Mouse (Mus musculus): ENCODE measurements around the gene Ice2. TPM values are rescaled to one million over a fixed set of nuclear protein-coding genes. Genes with fewer than 3 reads are reported as not detected.

Gene Ice2
- polyA plus RNA-seq, 1 experiment from 2014 or later: 5.1 TPM

DNA sequence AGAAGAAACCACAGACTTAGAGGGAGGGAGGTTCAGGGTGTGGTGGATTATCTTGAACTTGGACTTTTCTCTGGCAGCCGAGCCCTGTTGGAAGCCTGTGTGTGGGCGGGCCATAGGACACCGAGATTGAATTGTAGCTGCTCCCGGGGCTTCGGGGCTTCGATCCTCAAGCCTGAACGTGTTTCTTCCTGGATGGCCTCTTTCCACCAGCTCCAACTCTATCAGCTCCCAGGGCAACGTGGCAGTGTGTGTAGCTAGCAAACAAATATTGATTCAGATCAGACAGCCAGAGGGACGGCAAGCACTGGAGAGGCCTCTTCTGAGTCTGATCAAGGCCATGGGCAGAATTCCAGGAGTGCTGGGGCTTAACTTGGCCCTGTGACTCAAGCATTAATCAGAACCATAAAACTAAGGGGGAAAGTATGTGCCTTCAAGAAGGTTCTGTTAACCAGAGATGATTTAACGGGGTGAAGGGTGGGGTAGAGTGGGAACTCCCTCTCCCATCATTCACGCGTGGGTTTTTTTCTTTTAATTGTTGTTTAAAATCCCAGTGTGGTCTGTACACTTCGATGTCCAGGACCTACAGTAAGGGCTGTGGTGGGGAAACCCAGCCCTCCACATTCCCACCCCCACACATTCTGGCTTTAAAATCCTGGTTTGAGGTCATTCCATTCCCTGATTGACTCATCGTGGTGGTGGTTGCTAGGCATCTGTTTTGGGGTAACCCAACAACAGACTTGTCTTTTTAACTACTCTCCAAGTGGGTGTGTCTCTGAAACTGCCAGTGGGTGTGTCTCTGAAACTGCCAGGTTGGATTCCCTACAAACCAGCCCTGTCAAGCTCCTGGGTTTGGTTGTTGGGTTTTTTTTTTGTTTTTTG, 60.3 kb downstream of the Ice2 start:
- no peaks in the 10 kb centered on the region; the same call in 1 of the 2 replicates for H3K36me3 ChIP-seq (replicated peaks; ENCODE audit: insufficient read depth, low read length)
- no peaks in the 10 kb centered on the region for H3K9me3 ChIP-seq (ENCODE audit: low read length)
- peak overlapping the region; percentile 81 for H3K27ac ChIP-seq (ENCODE audit: low read depth)
- no peak overlapping the region for H3K4me3 ChIP-seq (ENCODE audit: low read depth, low read length)
- H3K4me1 ChIP-seq (ENCODE audit: insufficient read depth): peaks cover 53% of the 10 kb centered on the region
- H3K27me3 ChIP-seq (ENCODE audit: insufficient read depth, low read length): no peaks in the 10 kb centered on the region
- peak; percentile 45 for ATAC-seq
- H3K9ac ChIP-seq (replicated peaks): no peak overlapping the region
- no peak for TF ChIP-seq CTCF (IDR thresholded peaks at IDR 0.05; ENCODE audit: low read depth)
- TF ChIP-seq EP300 (IDR thresholded peaks at IDR 0.05; ENCODE audit: low read depth): no peak
- WGBS (ENCODE audit: insufficient replicate concordance): 38% methylated on average over 14 of the region's 14 CpGs
- DNase-seq: peak; percentile 43
- H3K4me2 ChIP-seq (ENCODE audit: low read depth, low read length): peak overlapping the region; percentile 18; the same call in 1 of the 2 replicates

DNA sequence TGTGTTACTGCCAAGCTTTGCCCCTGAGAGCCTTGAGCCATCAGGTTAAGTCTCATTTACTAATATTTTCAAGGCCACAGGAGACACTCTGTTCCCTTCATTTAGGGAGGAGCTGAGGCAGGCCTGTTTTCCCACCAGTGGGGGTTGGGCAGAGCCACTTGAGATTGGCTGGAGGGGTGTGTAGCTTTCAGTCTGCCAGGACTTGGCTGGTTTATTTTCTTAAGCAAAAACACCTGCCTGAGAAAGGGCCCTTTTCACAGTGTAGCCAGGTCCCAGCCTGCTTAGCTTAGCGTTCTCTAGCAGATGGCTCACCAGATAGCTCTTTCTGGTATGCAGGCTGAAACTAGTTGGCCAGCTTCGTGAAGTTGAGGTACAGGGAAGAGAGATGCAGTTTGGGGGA, 61.3 kb downstream of the Ice2 start:
- Histone ChIP-seq H3K4me3 (ENCODE audit: low read depth, low read length) (no peak overlapping the region), H3K27ac (ENCODE audit: low read depth) (peak overlapping the region; percentile 81), H3K27me3 (ENCODE audit: insufficient read depth, low read length) (no peaks in the 10 kb centered on the region), H3K9ac (replicated peaks) (no peak overlapping the region), H3K4me1 (ENCODE audit: insufficient read depth) (peaks cover 49% of the 10 kb centered on the region), H3K9me3 (ENCODE audit: low read length) (no peaks in the 10 kb centered on the region), H3K4me2 (ENCODE audit: low read depth, low read length) (no peak overlapping the region), H3K36me3 (replicated peaks; ENCODE audit: insufficient read depth, low read length) (no peaks in the 10 kb centered on the region; the same call in 1 of the 2 replicates)
- TF ChIP-seq EP300 (IDR thresholded peaks at IDR 0.05; ENCODE audit: low read depth): no peak
- TF ChIP-seq CTCF (IDR thresholded peaks at IDR 0.05; ENCODE audit: low read depth): no peak
- 33% methylated on average over 2 of the region's 2 CpGs for WGBS (ENCODE audit: insufficient replicate concordance)
- DNase-seq (no peak), ATAC-seq (peak; percentile 6; the same call in 1 of the 2 replicates)

DNA sequence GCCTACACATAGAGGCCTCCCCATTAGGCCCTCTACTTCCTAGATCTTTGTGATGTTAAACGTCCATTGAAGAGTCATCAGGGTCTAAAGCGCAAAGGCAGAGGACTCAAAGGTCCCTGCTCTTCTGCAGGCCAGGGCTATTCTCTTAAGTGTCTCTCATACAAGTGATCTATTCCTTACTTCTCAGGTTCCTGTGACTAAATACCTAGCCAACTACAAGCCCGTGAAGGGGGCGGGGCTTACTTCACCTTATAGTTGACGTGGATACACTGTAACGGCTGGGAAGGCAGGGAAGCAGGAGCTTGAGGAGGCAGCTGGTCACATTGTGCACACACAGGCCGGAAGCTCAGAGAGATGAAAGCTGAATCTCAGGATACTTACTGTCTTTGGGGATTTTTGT, 62.2 kb downstream of the Ice2 start:
- Histone ChIP-seq H3K9me3 (ENCODE audit: low read length) (no peaks in the 10 kb centered on the region), H3K4me1 (ENCODE audit: insufficient read depth) (peaks cover 48% of the 10 kb centered on the region), H3K36me3 (replicated peaks; ENCODE audit: insufficient read depth, low read length) (no peaks in the 10 kb centered on the region; the same call in 1 of the 2 replicates), H3K4me2 (ENCODE audit: low read depth, low read length) (no peak overlapping the region), H3K9ac (replicated peaks) (no peak overlapping the region), H3K27me3 (ENCODE audit: insufficient read depth, low read length) (no peaks in the 10 kb centered on the region), H3K27ac (ENCODE audit: low read depth) (no peak overlapping the region), H3K4me3 (ENCODE audit: low read depth, low read length) (no peak overlapping the region)
- TF ChIP-seq EP300 (IDR thresholded peaks at IDR 0.05; ENCODE audit: low read depth): no peak
- DNase-seq (no peak), ATAC-seq (no peak)
- 76% methylated on average over 7 of the region's 7 CpGs for WGBS (ENCODE audit: insufficient replicate concordance)

DNA sequence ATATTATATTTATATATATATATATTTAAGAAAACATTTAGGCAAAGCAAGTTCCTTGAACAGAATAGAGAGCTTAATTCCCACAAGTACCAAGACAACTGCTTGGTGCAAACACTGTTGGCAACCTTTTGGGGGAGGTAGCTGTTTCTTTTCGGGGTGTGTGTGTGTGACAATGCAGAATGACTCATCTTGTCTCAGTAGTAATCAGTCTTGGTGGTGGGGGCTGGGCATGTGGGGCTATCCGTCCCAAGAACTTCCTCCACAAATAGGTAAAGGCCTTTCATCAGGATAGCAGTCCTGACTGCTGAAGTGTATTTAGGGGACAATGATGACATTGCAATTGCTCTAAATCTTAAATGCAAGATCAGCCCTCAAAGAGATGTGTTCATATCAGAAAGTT, 65.3 kb downstream of the Ice2 start:
- 54% methylated on average over 2 of the region's 2 CpGs for WGBS (ENCODE audit: insufficient replicate concordance)

DNA sequence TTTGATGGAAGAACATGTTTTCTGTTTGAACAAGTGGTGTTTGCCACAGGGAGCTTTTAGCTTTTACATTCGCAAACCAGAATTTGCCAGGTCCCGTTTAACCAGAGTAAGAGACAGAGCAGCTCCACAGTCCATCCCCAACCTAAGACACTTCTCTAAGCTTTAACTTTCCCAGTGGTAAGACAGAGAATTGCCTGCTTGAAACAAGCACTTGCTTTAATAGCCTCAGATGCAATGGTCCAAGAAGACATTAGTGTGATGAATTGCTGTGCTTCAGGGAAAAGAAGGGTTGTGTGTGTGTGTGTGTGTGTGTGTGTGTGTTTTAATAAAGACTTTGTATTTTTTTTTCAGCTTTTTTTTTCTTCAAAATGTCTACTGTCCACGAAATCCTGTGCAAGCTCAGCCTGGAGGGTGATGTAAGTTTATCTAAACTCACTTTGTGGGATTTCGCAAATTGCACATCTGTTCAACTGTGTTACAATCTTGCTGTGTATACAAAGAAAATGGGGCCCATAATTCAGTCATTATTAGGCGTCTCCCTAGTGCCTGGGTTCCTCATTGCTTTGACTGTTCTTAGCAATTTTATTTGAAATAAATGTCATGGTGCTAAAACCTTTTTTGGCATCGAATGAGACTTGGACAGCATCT, 66.5 kb downstream of the Ice2 start:
- peaks cover 20% of the 10 kb centered on the region for H3K36me3 ChIP-seq (replicated peaks; ENCODE audit: insufficient read depth, low read length)
- H3K4me2 ChIP-seq (ENCODE audit: low read depth, low read length): no peak overlapping the region
- no peak overlapping the region for H3K4me3 ChIP-seq (ENCODE audit: low read depth, low read length)
- no peak for DNase-seq
- no peak overlapping the region for H3K27ac ChIP-seq (ENCODE audit: low read depth)
- H3K9ac ChIP-seq (replicated peaks): no peak overlapping the region
- ATAC-seq: no peak
- TF ChIP-seq EP300 (IDR thresholded peaks at IDR 0.05; ENCODE audit: low read depth): no peak
- TF ChIP-seq CTCF (IDR thresholded peaks at IDR 0.05; ENCODE audit: low read depth): no peak
- peaks cover 18% of the 10 kb centered on the region for H3K4me1 ChIP-seq (ENCODE audit: insufficient read depth)
- 64% methylated on average over 6 of the region's 6 CpGs for WGBS (ENCODE audit: insufficient replicate concordance)
- H3K9me3 ChIP-seq (ENCODE audit: low read length): no peaks in the 10 kb centered on the region
- no peaks in the 10 kb centered on the region for H3K27me3 ChIP-seq (ENCODE audit: insufficient read depth, low read length)

More for the DNA sequence above, 65.3 kb downstream of the Ice2 start:
- Histone ChIP-seq H3K9ac (replicated peaks) (no peak overlapping the region), H3K27ac (ENCODE audit: low read depth) (no peak overlapping the region), H3K4me1 (ENCODE audit: insufficient read depth) (peaks cover 26% of the 10 kb centered on the region), H3K4me2 (ENCODE audit: low read depth, low read length) (no peak overlapping the region), H3K9me3 (ENCODE audit: low read length) (no peaks in the 10 kb centered on the region), H3K36me3 (replicated peaks; ENCODE audit: insufficient read depth, low read length) (peaks cover 15% of the 10 kb centered on the region), H3K27me3 (ENCODE audit: insufficient read depth, low read length) (no peaks in the 10 kb centered on the region), H3K4me3 (ENCODE audit: low read depth, low read length) (no peak overlapping the region)
- TF ChIP-seq CTCF (IDR thresholded peaks at IDR 0.05; ENCODE audit: low read depth) (no peak), EP300 (IDR thresholded peaks at IDR 0.05; ENCODE audit: low read depth) (no peak)
- ATAC-seq (no peak), DNase-seq (no peak)

DNA sequence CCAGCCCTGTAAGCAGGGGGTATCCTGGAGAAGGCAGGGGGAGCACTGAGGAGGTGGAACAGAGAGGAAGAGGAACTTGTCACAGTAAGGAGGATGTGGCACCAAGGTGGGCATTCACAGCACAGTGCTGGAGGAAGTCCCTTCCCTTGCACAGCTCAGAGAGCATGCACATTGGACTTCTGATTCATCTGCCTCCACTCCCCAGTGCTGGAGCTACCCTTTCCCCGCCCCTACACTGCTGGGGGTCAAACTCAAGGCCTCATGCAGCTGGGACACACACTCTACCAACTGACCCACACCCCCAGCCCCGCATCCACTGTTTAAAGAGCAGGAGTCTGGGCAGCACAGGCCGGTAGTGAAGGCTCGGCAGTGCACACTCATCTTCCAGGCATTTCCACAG, 68.4 kb downstream of the Ice2 start:
- no peak overlapping the region for H3K27ac ChIP-seq (ENCODE audit: low read depth)
- no peak overlapping the region for H3K4me2 ChIP-seq (ENCODE audit: low read depth, low read length)
- H3K9me3 ChIP-seq (ENCODE audit: low read length): no peaks in the 10 kb centered on the region
- WGBS (ENCODE audit: insufficient replicate concordance): 49% methylated on average over 4 of the region's 4 CpGs
- no peak overlapping the region for H3K9ac ChIP-seq (replicated peaks)
- H3K27me3 ChIP-seq (ENCODE audit: insufficient read depth, low read length): no peaks in the 10 kb centered on the region
- H3K4me3 ChIP-seq (ENCODE audit: low read depth, low read length): no peak overlapping the region
- ATAC-seq (no peak), DNase-seq (no peak)
- H3K4me1 ChIP-seq (ENCODE audit: insufficient read depth): peaks cover 11% of the 10 kb centered on the region
- peaks cover 31% of the 10 kb centered on the region for H3K36me3 ChIP-seq (replicated peaks; ENCODE audit: insufficient read depth, low read length)
- no peak for TF ChIP-seq CTCF (IDR thresholded peaks at IDR 0.05; ENCODE audit: low read depth)

All from liver, postnatal 0 days (tissue).